Mouse (Mus musculus) ES-E14 (cell line): ENCODE data around the gene Cd5l.

Experiments
- CHD2 ChIP-seq: IDR thresholded peaks from 2 replicates; pipeline ENCODE4 v1.6.1; 2014; ENCODE audit warnings: mild to moderate bottlenecking, low read depth, low read length, inconsistent platforms
- HCFC1 ChIP-seq: IDR thresholded peaks from 2 replicates; pipeline ENCODE4 v1.6.1; 2012; ENCODE audit warnings: low read length, inconsistent platforms, borderline replicate concordance; ENCODE audit not compliant: insufficient read depth
- MAFK ChIP-seq: IDR thresholded peaks from 2 replicates; pipeline ENCODE4 v1.6.1; 2014; ENCODE audit warnings: mild to moderate bottlenecking, low read depth, low read length, inconsistent platforms; ENCODE audit not compliant: insufficient read depth
- ZC3H11A ChIP-seq: IDR thresholded peaks from 2 replicates; pipeline ENCODE4 v1.6.1; 2012; ENCODE audit warnings: low read depth, mild to moderate bottlenecking, inconsistent platforms, low read length, borderline replicate concordance
- ZNF384 ChIP-seq: IDR thresholded peaks from 2 replicates; pipeline ENCODE4 v1.6.1; 2012; ENCODE audit warnings: low read depth, low read length, inconsistent platforms

DNA sequence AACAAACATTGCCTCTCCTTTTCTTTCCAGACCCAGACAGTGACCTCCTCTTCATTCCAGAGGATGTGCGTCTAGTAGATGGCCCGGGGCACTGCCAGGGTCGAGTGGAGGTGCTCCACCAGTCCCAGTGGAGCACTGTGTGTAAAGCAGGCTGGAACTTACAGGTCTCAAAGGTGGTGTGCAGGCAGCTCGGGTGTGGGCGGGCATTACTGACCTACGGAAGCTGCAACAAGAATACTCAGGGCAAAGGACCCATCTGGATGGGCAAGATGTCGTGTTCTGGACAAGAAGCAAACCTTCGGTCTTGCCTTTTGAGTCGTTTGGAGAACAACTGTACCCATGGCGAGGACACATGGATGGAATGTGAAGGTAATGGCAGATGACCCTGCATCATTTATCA is 9.8 kb downstream of the Cd5l start:
- no peak for TF ChIP-seq ZNF384
- no peak for TF ChIP-seq HCFC1
- no peak for TF ChIP-seq CHD2
- no peak for TF ChIP-seq ZC3H11A
- TF ChIP-seq MAFK: no peak
